Mouse (Mus musculus): ENCODE measurements at regions not wholly inside any gene's neighbourhood (a gene's known extent, or its start where the extent isn't known, plus 50 kb on each side); places are given as distances from the start of the nearest gene placed in this dataset.
A peak's percentile ranks its signal among the peaks of the same experiment; 100 is the strongest.

GRCm38 (mm10) chr13:37506046-37506445 is 161.0 kb downstream of the Ly86 start:
- ATAC-seq (replicated peaks; ENCODE audit: insufficient number of reproducible peaks, low FRiP score, low TSS enrichment, low read depth), result no peak
- 55% methylated on average over 10 of the region's 10 CpGs for WGBS
- Histone ChIP-seq H3K4me2 (ENCODE audit: low read depth, low read length) (no peak overlapping the region), H3K4me1 (ENCODE audit: control insufficient read depth, insufficient read depth, low read length) (peaks cover 2% of the 10 kb centered on the region; the same call in 1 of the 2 replicates), H3K36me3 (replicated peaks; ENCODE audit: control insufficient read depth, insufficient read depth, low read depth, low read length) (no peaks in the 10 kb centered on the region), H3K27ac (replicated peaks; ENCODE audit: low read depth, low read length) (no peak overlapping the region), H3K4me3 (ENCODE audit: low read depth, low read length) (no peak overlapping the region), H3K9me3 (replicated peaks; ENCODE audit: control insufficient read depth, low read length) (no peaks in the 10 kb centered on the region), H3K9ac (replicated peaks; ENCODE audit: low read length) (no peak overlapping the region), H3K27me3 (ENCODE audit: control insufficient read depth, insufficient read depth, low read length) (no peaks in the 10 kb centered on the region)
- no peak for DNase-seq (ENCODE audit: low spot score)

- 79% methylated on average over 8 of the region's 8 CpGs for WGBS
- H3K9ac ChIP-seq (replicated peaks; ENCODE audit: low read length), result no peak overlapping the region
- H3K27me3 ChIP-seq (ENCODE audit: control insufficient read depth, insufficient read depth, low read length), result no peaks in the 10 kb centered on the region
- no peaks in the 10 kb centered on the region for H3K9me3 ChIP-seq (replicated peaks; ENCODE audit: control insufficient read depth, low read length)
- ATAC-seq (replicated peaks; ENCODE audit: insufficient number of reproducible peaks, low FRiP score, low TSS enrichment, low read depth), result no peak
- DNase-seq (ENCODE audit: low spot score), result no peak
- peaks cover 2% of the 10 kb centered on the region; the same call in 1 of the 2 replicates for H3K4me1 ChIP-seq (ENCODE audit: control insufficient read depth, insufficient read depth, low read length)
- no peak overlapping the region for H3K27ac ChIP-seq (replicated peaks; ENCODE audit: low read depth, low read length)
- H3K4me2 ChIP-seq (ENCODE audit: low read depth, low read length), result no peak overlapping the region
- H3K4me3 ChIP-seq (ENCODE audit: low read depth, low read length), result no peak overlapping the region
- H3K36me3 ChIP-seq (replicated peaks; ENCODE audit: control insufficient read depth, insufficient read depth, low read depth, low read length), result no peaks in the 10 kb centered on the region
Observed at GRCm38 (mm10) chr13:37506701-37507100, 161.7 kb downstream of the Ly86 start.

GRCm38 (mm10) chr13:37507146-37507545 is 162.1 kb downstream of the Ly86 start:
- Histone ChIP-seq H3K4me2 (ENCODE audit: low read depth, low read length) (no peak overlapping the region), H3K36me3 (replicated peaks; ENCODE audit: control insufficient read depth, insufficient read depth, low read depth, low read length) (no peaks in the 10 kb centered on the region), H3K27me3 (ENCODE audit: control insufficient read depth, insufficient read depth, low read length) (no peaks in the 10 kb centered on the region), H3K9me3 (replicated peaks; ENCODE audit: control insufficient read depth, low read length) (no peaks in the 10 kb centered on the region), H3K9ac (replicated peaks; ENCODE audit: low read length) (no peak overlapping the region), H3K4me1 (ENCODE audit: control insufficient read depth, insufficient read depth, low read length) (peaks cover 2% of the 10 kb centered on the region; the same call in 1 of the 2 replicates), H3K27ac (replicated peaks; ENCODE audit: low read depth, low read length) (no peak overlapping the region), H3K4me3 (ENCODE audit: low read depth, low read length) (no peak overlapping the region)
- DNase-seq (ENCODE audit: low spot score) (no peak), ATAC-seq (replicated peaks; ENCODE audit: insufficient number of reproducible peaks, low FRiP score, low TSS enrichment, low read depth) (no peak)
- WGBS, result 62% methylated on average over 5 of the region's 5 CpGs

GRCm38 (mm10) chr13:37508385-37509351 is 163.7 kb downstream of the Ly86 start:
- no peak overlapping the region for H3K27ac ChIP-seq (replicated peaks; ENCODE audit: low read depth, low read length)
- DNase-seq (ENCODE audit: low spot score), result no peak
- H3K36me3 ChIP-seq (replicated peaks; ENCODE audit: control insufficient read depth, insufficient read depth, low read depth, low read length), result no peaks in the 10 kb centered on the region

GRCm38 (mm10) chr13:37509352-37509851 is 164.4 kb downstream of the Ly86 start:
- Histone ChIP-seq H3K27me3 (ENCODE audit: control insufficient read depth, insufficient read depth, low read length) (no peaks in the 10 kb centered on the region), H3K36me3 (replicated peaks; ENCODE audit: control insufficient read depth, insufficient read depth, low read depth, low read length) (no peaks in the 10 kb centered on the region), H3K27ac (replicated peaks; ENCODE audit: low read depth, low read length) (no peak overlapping the region), H3K4me1 (ENCODE audit: control insufficient read depth, insufficient read depth, low read length) (peaks cover 9% of the 10 kb centered on the region), H3K4me2 (ENCODE audit: low read depth, low read length) (no peak overlapping the region), H3K4me3 (ENCODE audit: low read depth, low read length) (no peak overlapping the region), H3K9me3 (replicated peaks; ENCODE audit: control insufficient read depth, low read length) (no peaks in the 10 kb centered on the region), H3K9ac (replicated peaks; ENCODE audit: low read length) (no peak overlapping the region)
- WGBS, result 36% methylated on average over 12 of the region's 12 CpGs
- DNase-seq (ENCODE audit: low spot score) (no peak), ATAC-seq (replicated peaks; ENCODE audit: insufficient number of reproducible peaks, low FRiP score, low TSS enrichment, low read depth) (peak; percentile 10; the same call in 1 of the 2 replicates)

More at GRCm38 (mm10) chr13:37508385-37509351, 163.7 kb downstream of the Ly86 start:
- Histone ChIP-seq H3K9ac (replicated peaks; ENCODE audit: low read length) (no peak overlapping the region; the same call in 1 of the 2 replicates), H3K4me2 (ENCODE audit: low read depth, low read length) (no peak overlapping the region), H3K4me1 (ENCODE audit: control insufficient read depth, insufficient read depth, low read length) (peaks cover 2% of the 10 kb centered on the region; the same call in 1 of the 2 replicates), H3K27me3 (ENCODE audit: control insufficient read depth, insufficient read depth, low read length) (no peaks in the 10 kb centered on the region), H3K9me3 (replicated peaks; ENCODE audit: control insufficient read depth, low read length) (no peaks in the 10 kb centered on the region), H3K4me3 (ENCODE audit: low read depth, low read length) (no peak overlapping the region)
- peak; percentile 12 for ATAC-seq (replicated peaks; ENCODE audit: insufficient number of reproducible peaks, low FRiP score, low TSS enrichment, low read depth)
- WGBS, result 47% methylated on average over 19 of the region's 19 CpGs

GRCm38 (mm10) chr13:37510511-37510910 is 165.5 kb downstream of the Ly86 start:
- 75% methylated on average over 6 of the region's 6 CpGs for WGBS
- H3K27ac ChIP-seq (replicated peaks; ENCODE audit: low read depth, low read length), result no peak overlapping the region

GRCm38 (mm10) chr13:37511006-37511405 is 166.0 kb downstream of the Ly86 start:
- Histone ChIP-seq H3K9me3 (replicated peaks; ENCODE audit: control insufficient read depth, low read length) (no peaks in the 10 kb centered on the region), H3K4me3 (ENCODE audit: low read depth, low read length) (no peak overlapping the region), H3K9ac (replicated peaks; ENCODE audit: low read length) (no peak overlapping the region), H3K36me3 (replicated peaks; ENCODE audit: control insufficient read depth, insufficient read depth, low read depth, low read length) (no peaks in the 10 kb centered on the region), H3K27ac (replicated peaks; ENCODE audit: low read depth, low read length) (no peak overlapping the region), H3K27me3 (ENCODE audit: control insufficient read depth, insufficient read depth, low read length) (no peaks in the 10 kb centered on the region), H3K4me1 (ENCODE audit: control insufficient read depth, insufficient read depth, low read length) (peaks cover 10% of the 10 kb centered on the region), H3K4me2 (ENCODE audit: low read depth, low read length) (no peak overlapping the region)
- WGBS, result 73% methylated on average over 6 of the region's 6 CpGs
- ATAC-seq (replicated peaks; ENCODE audit: insufficient number of reproducible peaks, low FRiP score, low TSS enrichment, low read depth) (no peak), DNase-seq (ENCODE audit: low spot score) (no peak)

More at GRCm38 (mm10) chr13:37510511-37510910, 165.5 kb downstream of the Ly86 start:
- Histone ChIP-seq H3K9me3 (replicated peaks; ENCODE audit: control insufficient read depth, low read length) (no peaks in the 10 kb centered on the region), H3K4me1 (ENCODE audit: control insufficient read depth, insufficient read depth, low read length) (peaks cover 10% of the 10 kb centered on the region), H3K9ac (replicated peaks; ENCODE audit: low read length) (no peak overlapping the region), H3K4me3 (ENCODE audit: low read depth, low read length) (no peak overlapping the region), H3K27me3 (ENCODE audit: control insufficient read depth, insufficient read depth, low read length) (no peaks in the 10 kb centered on the region), H3K4me2 (ENCODE audit: low read depth, low read length) (no peak overlapping the region), H3K36me3 (replicated peaks; ENCODE audit: control insufficient read depth, insufficient read depth, low read depth, low read length) (no peaks in the 10 kb centered on the region)
- DNase-seq (ENCODE audit: low spot score), result no peak
- ATAC-seq (replicated peaks; ENCODE audit: insufficient number of reproducible peaks, low FRiP score, low TSS enrichment, low read depth), result no peak

GRCm38 (mm10) chr13:37511406-37511805 is 166.4 kb downstream of the Ly86 start:
- H3K4me1 ChIP-seq (ENCODE audit: control insufficient read depth, insufficient read depth, low read length), result peaks cover 10% of the 10 kb centered on the region
- H3K9ac ChIP-seq (replicated peaks; ENCODE audit: low read length), result no peak overlapping the region
- H3K4me2 ChIP-seq (ENCODE audit: low read depth, low read length), result no peak overlapping the region
- 73% methylated on average over 4 of the region's 4 CpGs for WGBS
- DNase-seq (ENCODE audit: low spot score) (no peak), ATAC-seq (replicated peaks; ENCODE audit: insufficient number of reproducible peaks, low FRiP score, low TSS enrichment, low read depth) (no peak)
- H3K27me3 ChIP-seq (ENCODE audit: control insufficient read depth, insufficient read depth, low read length), result no peaks in the 10 kb centered on the region
- no peaks in the 10 kb centered on the region for H3K36me3 ChIP-seq (replicated peaks; ENCODE audit: control insufficient read depth, insufficient read depth, low read depth, low read length)
- H3K4me3 ChIP-seq (ENCODE audit: low read depth, low read length), result no peak overlapping the region
- H3K9me3 ChIP-seq (replicated peaks; ENCODE audit: control insufficient read depth, low read length), result no peaks in the 10 kb centered on the region
- no peak overlapping the region for H3K27ac ChIP-seq (replicated peaks; ENCODE audit: low read depth, low read length)

Data from embryonic facial prominence, embryonic 11.5 days (tissue).